Mouse (Mus musculus) ES-Bruce4 (cell line): ENCODE measurements around the gene Magi2.

Source experiments
- CTCF ChIP-seq: IDR thresholded peaks from one replicate; pipeline ENCODE4 v1.8.1; 2011; ENCODE audit warnings: low read depth, low read length
- EP300 ChIP-seq: IDR thresholded peaks from 2 replicates; pipeline ENCODE4 v1.6.1; 2011; ENCODE audit warnings: low read depth, low read length; ENCODE audit not compliant: insufficient read depth
- POLR2A ChIP-seq: IDR thresholded peaks from one replicate; pipeline ENCODE4 v1.8.1; 2011; ENCODE audit warnings: low read length; ENCODE audit not compliant: insufficient read depth

GRCm38 (mm10) chr5:19227281-19227680 lies 445 bp downstream of the Magi2 start:
- no peak for TF ChIP-seq CTCF
- no peak for TF ChIP-seq POLR2A
- TF ChIP-seq EP300, result no peak
